Mouse (Mus musculus) brain, embryonic 14.5 days (tissue): ENCODE results near the gene Fcgrt.

ENCODE experiments used
- CTCF ChIP-seq: fragments of 200-500 bp; IDR thresholded peaks from 2 replicates; pipeline ENCODE4 v1.5.1; 2012; ENCODE audit warnings: inconsistent platforms, mild to moderate bottlenecking, moderate library complexity, borderline replicate concordance; ENCODE audit not compliant: insufficient read depth, insufficient read length; ENCODE audit errors: extremely low read depth
- POLR2A ChIP-seq: fragments of 200-500 bp; IDR thresholded peaks from 2 replicates; pipeline ENCODE4 v1.6.1; 2012; ENCODE audit warnings: mild to moderate bottlenecking, inconsistent platforms, borderline replicate concordance; ENCODE audit not compliant: poor library complexity, insufficient read depth, insufficient read length, severe bottlenecking; ENCODE audit errors: extremely low read depth

DNA sequence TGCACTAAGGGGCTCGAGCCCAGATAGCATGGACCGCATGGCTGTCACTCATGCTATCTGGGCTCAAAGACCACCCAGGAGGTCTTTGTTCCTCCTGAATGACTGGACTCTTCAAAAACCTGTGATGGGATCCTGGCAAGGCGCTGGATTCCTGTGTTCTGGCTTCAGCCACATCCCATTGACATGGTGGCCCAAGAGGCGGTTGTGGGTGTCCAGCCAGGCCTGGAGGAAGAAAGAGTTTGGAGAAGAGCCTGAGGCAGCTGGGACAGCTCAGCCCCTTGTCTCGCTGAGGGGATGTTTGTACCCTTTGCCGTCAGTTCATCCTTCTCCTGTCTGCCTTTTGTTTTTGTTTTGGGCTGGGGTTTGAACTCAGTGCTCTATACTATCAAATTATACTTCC is 45.9 kb upstream of the Fcgrt start:
- no peak for TF ChIP-seq CTCF
- TF ChIP-seq POLR2A: no peak
